Mouse (Mus musculus): ENCODE results near the gene Rnps1. TPM values are rescaled to one million over a fixed set of nuclear protein-coding genes. Genes with fewer than 3 reads are reported as not detected.

Rnps1 gene
- total RNA-seq (2012; rRNA removed) (160 and 186 TPM in 2 replicates), total RNA-seq (2014; rRNA removed) (288 and 302 TPM in 2 replicates), polyA plus RNA-seq (2012; ENCODE audit: insufficient read length, low read depth) (252 and 255 TPM in 2 replicates)

GRCm38 (mm10) chr17:24414230-24414976 lies at the start of gene Rnps1:
TSS of gene Rnps1 (plus strand) at chr17:24414565.
- TF ChIP-seq PAX5 (IDR thresholded peaks at IDR 0.05; ENCODE audit: low read length) = no peak
- TF ChIP-seq MAZ (IDR thresholded peaks at IDR 0.05; ENCODE audit: low read depth, low read length) = peak; percentile 77
- TF ChIP-seq SIN3A (IDR thresholded peaks at IDR 0.05; ENCODE audit: low read length) = peak; percentile 81
- TF ChIP-seq USF1 (IDR thresholded peaks at IDR 0.05; ENCODE audit: low read depth, low read length) = no peak
- TF ChIP-seq HCFC1 (IDR thresholded peaks at IDR 0.05; ENCODE audit: low read depth, low read length) = peak; percentile 86
- peak; percentile 63 for TF ChIP-seq MEF2A (IDR thresholded peaks at IDR 0.05; ENCODE audit: borderline replicate concordance, low read depth, low read length)
- no peak for TF ChIP-seq ETS1 (conservative IDR thresholded peaks at IDR 0.05; ENCODE audit: low read depth, low read length)
- TF ChIP-seq POLR2AphosphoS2 (IDR thresholded peaks at IDR 0.05; ENCODE audit: low read depth, low read length) = peak; percentile 89
- TF ChIP-seq SMC3 (IDR thresholded peaks at IDR 0.05; ENCODE audit: low read depth, low read length) = no peak
- TF ChIP-seq MXI1 (IDR thresholded peaks at IDR 0.05; ENCODE audit: low read depth, low read length) = peak; percentile 82; the same call in 1 of the 2 replicates
- peak; percentile 79; the same call in 1 of the 2 replicates for TF ChIP-seq ZMIZ1 (IDR thresholded peaks at IDR 0.05; ENCODE audit: low read depth, low read length)
- TF ChIP-seq POLR2A (IDR thresholded peaks at IDR 0.05; ENCODE audit: low read depth, low read length) = peak; percentile 93
- peak; percentile 87 for TF ChIP-seq MAX (IDR thresholded peaks at IDR 0.05; ENCODE audit: low read length)
- TF ChIP-seq ZNF384 (IDR thresholded peaks at IDR 0.05; ENCODE audit: low read depth, low read length) = no peak
- TF ChIP-seq IRF4 (IDR thresholded peaks at IDR 0.05; ENCODE audit: low read depth, low read length) = peak; percentile 75
- no peak for TF ChIP-seq CTCF (conservative IDR thresholded peaks at IDR 0.05 in 1 of 2, IDR thresholded peaks at IDR 0.05 in 1 of 2; ENCODE audit: low read depth in 2 of 2, low read length in 2 of 2)
- peak; percentile 89 for TF ChIP-seq NELFE (IDR thresholded peaks at IDR 0.05; ENCODE audit: low read depth, low read length)
- no peak for TF ChIP-seq ZC3H11A (IDR thresholded peaks at IDR 0.05; ENCODE audit: low read depth, low read length)
- TF ChIP-seq TBP (conservative IDR thresholded peaks at IDR 0.05; ENCODE audit: low read depth, low read length) = 0 out of 2 replicates have a peak, but pooled peaks have one; percentile 38
- TF ChIP-seq JUN (IDR thresholded peaks at IDR 0.05; ENCODE audit: insufficient read depth, low read depth, low read length) = no peak
- peak; percentile 97 for TF ChIP-seq KAT2A (IDR thresholded peaks at IDR 0.05; ENCODE audit: insufficient replicate concordance, low read length)
- TF ChIP-seq MYC (IDR thresholded peaks at IDR 0.05; ENCODE audit: low read depth, low read length) = peak; percentile 98
- no peak for TF ChIP-seq RCOR1 (conservative IDR thresholded peaks at IDR 0.05; ENCODE audit: low read depth, low read length)
- no peak for TF ChIP-seq CHD1 (IDR thresholded peaks at IDR 0.05; ENCODE audit: low read depth, low read length)
- no peak for TF ChIP-seq ZKSCAN1 (IDR thresholded peaks at IDR 0.05; ENCODE audit: borderline replicate concordance, low read depth, low read length)
- no peak for TF ChIP-seq RAD21 (IDR thresholded peaks at IDR 0.05; ENCODE audit: low read depth, low read length)
- no peak for TF ChIP-seq BHLHE40 (IDR thresholded peaks at IDR 0.05; ENCODE audit: low read depth, low read length)
- TF ChIP-seq EP300 (IDR thresholded peaks at IDR 0.05; ENCODE audit: low read length) = no peak
- TF ChIP-seq JUND (conservative IDR thresholded peaks at IDR 0.05; ENCODE audit: low read depth, low read length) = no peak
- TF ChIP-seq ELF1 (IDR thresholded peaks at IDR 0.05; ENCODE audit: low read depth, low read length) = peak; percentile 83
- TF ChIP-seq CHD2 (IDR thresholded peaks at IDR 0.05; ENCODE audit: low read length) = no peak
- TF ChIP-seq GABPA (IDR thresholded peaks at IDR 0.05; ENCODE audit: insufficient replicate concordance, low read depth, low read length) = 0 out of 2 replicates have a peak, but pooled peaks have one; percentile 13
- no peak for TF ChIP-seq MAFK (IDR thresholded peaks at IDR 0.05; ENCODE audit: insufficient replicate concordance, low read length)
- no peak for TF ChIP-seq UBTF (IDR thresholded peaks at IDR 0.05; ENCODE audit: low read depth, low read length)
- TF ChIP-seq USF2 (conservative IDR thresholded peaks at IDR 0.05; ENCODE audit: low read depth, low read length) = no peak
- peak; percentile 94; the same call in 1 of the 2 replicates for TF ChIP-seq E2F4 (IDR thresholded peaks at IDR 0.05; ENCODE audit: insufficient replicate concordance, low read depth, low read length)
- TF ChIP-seq TCF12 (IDR thresholded peaks at IDR 0.05; ENCODE audit: low read depth, low read length) = peak; percentile 79
- TF ChIP-seq NRF1 (IDR thresholded peaks at IDR 0.05; ENCODE audit: low read depth, low read length) = peak; percentile 73
- H3K9me3 ChIP-seq (replicated peaks; ENCODE audit: low read length) = no peaks in the 10 kb centered on the region
- peak within 1 kb of the TSS; percentile 80 to 99 (median 86) for H3K4me3 ChIP-seq (replicated peaks in 1 of 3; ENCODE audit: low read depth in 2 of 3, low read length in 2 of 3, poor library complexity in 1 of 3)
- H3K4me2 ChIP-seq (ENCODE audit: insufficient read depth, low read depth, poor library complexity, severe bottlenecking) = peak within 1 kb of the TSS; percentile 98
- in situ Hi-C loops (cut with MboI; ENCODE audit: low pct_ligation_motif_present, low pct_unique_long_range_greater_than_20kb, low sequenced_read_pairs) (no loop called here), dilution Hi-C loops (cut with MboI; ENCODE audit: extremely low pct_ligation_motif_present, extremely low pct_unique_long_range_greater_than_20kb, low sequenced_read_pairs) (no loop called here)
- DNase-seq (ENCODE audit: extremely low read depth) = peak; percentile 99
- H3K27me3 ChIP-seq (replicated peaks) = no peaks in the 10 kb centered on the region
- peak within 1 kb of the TSS; percentile 78 for H3K27ac ChIP-seq (ENCODE audit: insufficient read depth, low read depth)
- H3K4me1 ChIP-seq (ENCODE audit: control insufficient read depth in 1 of 2, insufficient read depth in 2 of 2) = peaks cover 3 to 46% of the 10 kb centered on the region in 2 experiments; a peak in 2 of 4 replicates
- peak within 1 kb of the TSS; percentile 92 for H3K9ac ChIP-seq (ENCODE audit: insufficient read depth, low read depth)
- peaks cover 36 to 64% of the 10 kb centered on the region in 2 experiments for H3K36me3 ChIP-seq (replicated peaks in 1 of 2; ENCODE audit: control insufficient read depth in 1 of 2, insufficient read depth in 1 of 2, low read length in 1 of 2)
- peaks cover 47% of the 10 kb centered on the region for H3K79me2 ChIP-seq (replicated peaks; ENCODE audit: control insufficient read depth, extremely low read depth, insufficient read depth, poor library complexity, severe bottlenecking)
